Mouse (Mus musculus): ENCODE data around the gene Lpp. TPM values are rescaled to one million over a fixed set of nuclear protein-coding genes. Genes with fewer than 3 reads are reported as not detected.

Gene Lpp
- polyA plus RNA-seq, 1 experiment from 2014 or later, result 20.7 TPM

DNA sequence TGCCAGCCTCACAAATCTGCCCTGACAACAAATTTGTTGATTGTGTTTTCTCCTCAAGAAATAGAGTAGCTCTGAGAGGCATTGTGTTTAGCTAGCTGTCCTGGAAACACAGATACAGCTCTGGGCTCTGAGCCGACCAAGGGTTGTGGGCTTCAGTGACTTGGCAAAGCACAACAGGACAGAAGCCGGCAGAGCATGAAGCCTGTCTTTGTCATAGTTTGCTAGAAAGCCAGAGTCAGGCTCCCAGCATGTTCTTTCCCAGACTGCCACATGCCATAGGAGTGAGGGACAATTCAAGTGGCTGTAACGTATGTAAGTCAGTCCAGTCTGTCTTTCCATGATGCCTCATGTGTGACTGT, 521.1 kb downstream of the Lpp start:
- no peak for ATAC-seq (ENCODE audit: low FRiP score, low read depth)
- Histone ChIP-seq H3K4me2 (replicated peaks) (no peak overlapping the region), H3K9ac (replicated peaks) (no peak overlapping the region)

GRCm38 (mm10) chr16:24915470-24915869, 522.2 kb downstream of the Lpp start:
- Histone ChIP-seq H3K9me3 (no peaks in the 10 kb centered on the region), H3K36me3 (no peaks in the 10 kb centered on the region), H3K4me2 (replicated peaks) (no peak overlapping the region), H3K4me1 (0 out of 2 replicates have a peak, but pooled peaks cover 3% of the 10 kb centered on the region), H3K4me3 (no peak overlapping the region), H3K9ac (replicated peaks) (no peak overlapping the region), H3K27ac (replicated peaks) (no peak overlapping the region), H3K27me3 (no peaks in the 10 kb centered on the region)
- ATAC-seq (ENCODE audit: low FRiP score, low read depth), result no peak
- WGBS, result 92% methylated on average over 4 of the region's 4 CpGs

More for the DNA sequence above, 521.1 kb downstream of the Lpp start:
- no peaks in the 10 kb centered on the region for H3K27me3 ChIP-seq
- 0 out of 2 replicates have a peak, but pooled peaks cover 3% of the 10 kb centered on the region for H3K4me1 ChIP-seq
- no peaks in the 10 kb centered on the region for H3K36me3 ChIP-seq
- no peaks in the 10 kb centered on the region for H3K9me3 ChIP-seq
- WGBS, result 52% methylated on average over 3 of the region's 3 CpGs
- H3K4me3 ChIP-seq, result no peak overlapping the region
- no peak overlapping the region for H3K27ac ChIP-seq (replicated peaks)

- no peaks in the 10 kb centered on the region for H3K36me3 ChIP-seq
- no peak overlapping the region for H3K27ac ChIP-seq (replicated peaks)
- H3K9me3 ChIP-seq, result no peaks in the 10 kb centered on the region
- no peak overlapping the region for H3K9ac ChIP-seq (replicated peaks)
- H3K4me3 ChIP-seq, result no peak overlapping the region
- no peaks in the 10 kb centered on the region for H3K27me3 ChIP-seq
- ATAC-seq (ENCODE audit: low FRiP score, low read depth), result no peak
- H3K4me2 ChIP-seq (replicated peaks), result no peak overlapping the region
- H3K4me1 ChIP-seq, result no peaks in the 10 kb centered on the region
- WGBS, result 24% methylated on average over 11 of the region's 11 CpGs
Measured at GRCm38 (mm10) chr16:24919349-24920012, 526.2 kb downstream of the Lpp start.

- H3K4me3 ChIP-seq, result no peak overlapping the region
Measured at GRCm38 (mm10) chr16:24930070-24930469, 536.8 kb downstream of the Lpp start.

GRCm38 (mm10) chr16:24930621-24931020, 537.3 kb downstream of the Lpp start:
- no peak overlapping the region for H3K27ac ChIP-seq (replicated peaks)
- WGBS, result 73% methylated on average over 5 of the region's 5 CpGs
- no peaks in the 10 kb centered on the region for H3K4me1 ChIP-seq
- no peak overlapping the region for H3K4me3 ChIP-seq
- ATAC-seq (ENCODE audit: low FRiP score, low read depth), result no peak
- H3K36me3 ChIP-seq, result no peaks in the 10 kb centered on the region
- H3K9ac ChIP-seq (replicated peaks), result no peak overlapping the region
- no peaks in the 10 kb centered on the region for H3K9me3 ChIP-seq
- no peaks in the 10 kb centered on the region for H3K27me3 ChIP-seq
- no peak overlapping the region for H3K4me2 ChIP-seq (replicated peaks)

More at GRCm38 (mm10) chr16:24930070-24930469, 536.8 kb downstream of the Lpp start:
- Histone ChIP-seq H3K9me3 (no peaks in the 10 kb centered on the region), H3K4me2 (replicated peaks) (no peak overlapping the region), H3K27me3 (no peaks in the 10 kb centered on the region), H3K9ac (replicated peaks) (no peak overlapping the region), H3K36me3 (no peaks in the 10 kb centered on the region), H3K27ac (replicated peaks) (no peak overlapping the region), H3K4me1 (no peaks in the 10 kb centered on the region)
- ATAC-seq (ENCODE audit: low FRiP score, low read depth), result no peak

DNA sequence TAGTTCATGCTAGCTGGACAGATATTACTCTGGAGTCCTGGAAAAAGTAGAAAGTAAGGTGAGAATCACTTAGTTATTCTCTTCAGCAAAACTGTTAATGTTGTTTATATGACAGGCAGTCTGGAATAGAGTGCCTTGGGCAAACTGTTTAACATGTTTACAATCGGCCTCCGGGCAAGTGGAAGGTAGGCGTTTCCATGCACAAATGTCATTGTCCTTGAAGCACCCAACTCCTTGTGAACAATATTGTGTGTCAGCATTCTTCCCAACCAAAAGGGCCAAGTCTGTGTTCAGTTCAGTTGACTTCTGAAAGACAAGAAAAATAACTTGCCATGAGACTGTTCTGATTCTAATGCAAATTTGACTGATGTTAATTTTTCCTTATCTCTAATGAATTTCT, 539.5 kb downstream of the Lpp start:
- H3K9me3 ChIP-seq, result no peaks in the 10 kb centered on the region
- no peak overlapping the region for H3K9ac ChIP-seq (replicated peaks)
- WGBS, result 87% methylated on average over 3 of the region's 3 CpGs
- H3K4me1 ChIP-seq, result no peaks in the 10 kb centered on the region
- H3K4me3 ChIP-seq, result no peak overlapping the region
- no peaks in the 10 kb centered on the region for H3K27me3 ChIP-seq
- no peak overlapping the region for H3K4me2 ChIP-seq (replicated peaks)
- no peaks in the 10 kb centered on the region for H3K36me3 ChIP-seq
- no peak for ATAC-seq (ENCODE audit: low FRiP score, low read depth)
- no peak overlapping the region for H3K27ac ChIP-seq (replicated peaks)

DNA sequence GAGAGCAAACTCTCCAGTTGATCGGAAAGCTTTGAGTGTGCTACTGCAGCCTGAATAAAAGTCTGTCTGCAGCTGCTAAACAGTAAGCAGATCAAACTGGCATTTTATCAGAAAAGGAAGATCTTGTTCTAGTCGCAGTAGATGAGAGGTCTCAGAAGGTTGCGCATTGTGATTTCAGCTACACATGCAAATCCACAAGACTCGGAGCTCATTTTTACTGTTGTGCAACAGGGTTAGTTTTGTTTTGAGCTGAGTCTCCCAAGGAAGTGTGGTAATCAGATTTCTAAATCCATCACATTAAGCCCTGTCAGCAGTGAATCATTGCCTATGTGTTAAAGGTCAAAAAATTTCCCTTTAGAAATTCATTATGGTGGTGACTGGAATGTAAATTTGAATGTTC, 540.4 kb downstream of the Lpp start:
- ATAC-seq (ENCODE audit: low FRiP score, low read depth), result no peak
- Histone ChIP-seq H3K36me3 (no peaks in the 10 kb centered on the region), H3K27me3 (no peaks in the 10 kb centered on the region), H3K27ac (replicated peaks) (no peak overlapping the region), H3K4me3 (no peak overlapping the region), H3K9me3 (no peaks in the 10 kb centered on the region), H3K4me1 (no peaks in the 10 kb centered on the region), H3K4me2 (replicated peaks) (no peak overlapping the region), H3K9ac (replicated peaks) (no peak overlapping the region)
- 81% methylated on average over 4 of the region's 4 CpGs for WGBS

DNA sequence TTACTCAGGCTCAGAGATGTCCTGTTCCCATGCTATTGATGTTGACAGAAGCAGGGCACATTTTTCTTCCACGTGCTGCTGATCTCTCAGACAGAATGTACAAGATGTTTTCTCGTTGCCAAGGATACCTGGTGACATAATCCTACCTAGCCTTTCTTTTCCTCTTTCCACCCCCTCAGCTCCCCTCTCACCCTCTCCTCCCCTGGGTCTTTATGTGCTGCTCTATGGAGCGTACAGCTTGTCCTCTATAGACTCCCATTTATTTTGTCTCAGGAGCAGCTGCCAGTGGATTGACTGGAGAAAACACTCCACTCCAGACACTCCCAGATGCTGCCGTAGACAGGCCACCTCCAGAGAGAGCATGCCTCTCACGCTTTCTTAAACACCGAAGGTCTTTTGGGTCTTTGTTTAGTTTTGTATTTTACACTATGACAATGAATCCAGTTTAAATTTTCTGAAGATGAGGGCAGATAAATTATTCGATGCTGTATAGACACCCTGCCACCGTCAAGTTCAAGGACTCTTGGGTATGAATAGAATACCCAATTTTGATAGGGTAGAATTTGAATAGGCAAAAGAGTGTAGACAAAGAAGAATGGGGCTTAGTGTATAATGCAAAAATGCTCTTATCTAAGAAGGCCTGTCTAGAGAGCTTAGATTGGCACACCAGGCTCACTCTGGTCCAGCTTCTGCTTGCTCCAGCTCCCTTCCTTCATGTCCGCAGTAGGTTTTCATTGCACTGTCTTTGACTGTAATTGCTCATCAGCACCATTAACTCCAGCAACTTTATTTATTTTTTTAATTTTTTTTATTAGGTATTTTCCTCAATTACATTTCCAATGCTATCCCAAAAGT, 548.2 kb downstream of the Lpp start:
- H3K4me2 ChIP-seq (replicated peaks), result 0 out of 2 replicates have a peak overlapping the region, but pooled peaks have one; percentile 1
- H3K4me3 ChIP-seq, result no peak overlapping the region
- H3K36me3 ChIP-seq, result no peaks in the 10 kb centered on the region
- 0 out of 2 replicates have a peak, but pooled peaks cover 6% of the 10 kb centered on the region for H3K27me3 ChIP-seq
- peak overlapping the region; percentile 39 for H3K27ac ChIP-seq (replicated peaks)
- no peaks in the 10 kb centered on the region for H3K9me3 ChIP-seq
- peaks cover 14% of the 10 kb centered on the region for H3K4me1 ChIP-seq
- no peak overlapping the region for H3K9ac ChIP-seq (replicated peaks)
- WGBS, result 28% methylated on average over 9 of the region's 9 CpGs
- peak; percentile 91 for ATAC-seq (ENCODE audit: low FRiP score, low read depth)

DNA sequence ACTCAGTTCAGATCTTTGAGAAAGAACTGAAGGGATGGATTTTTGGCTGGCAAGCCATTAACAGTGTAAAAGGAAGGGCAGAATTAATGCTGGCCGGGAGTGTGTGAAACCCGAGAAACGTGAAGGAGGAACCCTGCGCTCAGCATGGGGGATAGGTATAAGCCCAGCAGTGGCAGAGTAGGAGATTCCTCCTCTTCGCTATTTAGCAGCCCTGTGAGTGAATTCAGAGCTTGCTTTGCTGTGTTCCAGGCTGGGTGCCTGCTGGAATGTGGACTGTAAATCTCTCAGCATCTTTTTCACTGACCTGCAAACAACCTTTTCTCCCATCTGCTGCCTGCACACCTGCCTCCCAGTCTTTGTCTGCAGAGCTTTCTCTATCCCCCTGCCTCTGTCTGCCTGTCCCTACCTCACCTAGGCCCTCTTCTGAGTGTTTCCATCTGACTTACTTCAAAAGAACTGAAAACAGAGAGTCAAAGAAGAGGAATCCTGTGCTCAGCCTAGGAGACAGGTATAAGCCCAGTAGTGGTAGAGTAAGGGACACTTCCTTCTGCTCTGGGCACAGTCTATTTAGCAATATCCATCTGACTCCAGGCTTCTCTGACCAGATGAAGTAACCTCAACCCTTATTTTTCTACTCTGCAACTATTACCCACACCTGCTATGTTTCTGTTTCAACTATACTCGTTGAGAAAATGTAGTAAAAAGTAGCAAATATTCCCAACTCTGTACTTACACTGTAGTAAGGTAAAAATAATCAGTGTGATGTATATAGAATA, 550.4 kb downstream of the Lpp start:
- 0 out of 2 replicates have a peak, but pooled peaks cover 6% of the 10 kb centered on the region for H3K27me3 ChIP-seq
- WGBS, result 33% methylated on average over 6 of the region's 6 CpGs
- peaks cover 14% of the 10 kb centered on the region for H3K4me1 ChIP-seq
- no peak overlapping the region for H3K27ac ChIP-seq (replicated peaks)
- no peak overlapping the region for H3K4me3 ChIP-seq
- no peak for ATAC-seq (ENCODE audit: low FRiP score, low read depth)
- no peaks in the 10 kb centered on the region for H3K36me3 ChIP-seq
- no peak overlapping the region for H3K4me2 ChIP-seq (replicated peaks)
- H3K9ac ChIP-seq (replicated peaks), result no peak overlapping the region
- no peaks in the 10 kb centered on the region for H3K9me3 ChIP-seq

DNA sequence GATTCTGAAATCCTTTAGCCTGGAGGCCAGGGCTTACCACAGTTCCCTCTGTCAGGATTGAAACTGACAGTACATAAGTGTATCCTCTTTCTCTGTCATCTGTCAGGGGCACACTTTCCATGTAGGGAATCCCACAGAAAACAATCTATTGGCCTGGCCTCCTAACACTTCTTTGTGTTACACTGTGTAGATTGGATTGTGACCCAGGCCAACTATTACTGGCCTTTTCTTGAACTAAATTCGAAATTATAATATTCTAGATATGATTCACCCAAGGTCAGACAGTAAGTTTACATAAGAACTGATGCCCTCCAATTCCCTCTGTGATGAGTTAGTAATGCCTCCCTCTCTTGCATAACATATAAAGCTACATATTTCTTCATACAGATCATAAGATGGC, 553.0 kb downstream of the Lpp start:
- no peak for ATAC-seq (ENCODE audit: low FRiP score, low read depth)

DNA sequence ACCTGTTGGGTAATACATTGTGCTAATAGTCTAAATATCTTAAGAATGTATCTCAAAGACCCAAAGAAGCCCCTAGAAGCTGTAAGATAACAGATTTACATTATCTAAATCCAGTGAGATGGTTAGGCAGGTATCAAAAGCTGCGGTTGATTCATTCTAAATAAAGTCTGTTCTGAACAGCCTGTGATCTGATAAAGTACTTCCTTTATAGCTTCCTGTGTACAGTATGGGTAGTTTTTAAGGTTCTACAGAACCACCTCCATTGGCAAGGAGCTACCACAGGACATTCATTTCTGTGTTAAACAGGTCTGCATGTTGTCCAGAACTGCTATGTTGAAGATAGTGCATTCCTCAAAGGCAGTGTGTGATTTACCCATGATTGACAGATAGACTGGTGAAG, 554.2 kb downstream of the Lpp start:
- 96% methylated on average over 1 of the region's 1 CpGs for WGBS
- H3K4me2 ChIP-seq (replicated peaks), result no peak overlapping the region
- H3K36me3 ChIP-seq, result no peaks in the 10 kb centered on the region
- 0 out of 2 replicates have a peak, but pooled peaks cover 6% of the 10 kb centered on the region for H3K27me3 ChIP-seq
- H3K27ac ChIP-seq (replicated peaks), result no peak overlapping the region
- H3K4me3 ChIP-seq, result no peak overlapping the region
- H3K9me3 ChIP-seq, result no peaks in the 10 kb centered on the region
- ATAC-seq (ENCODE audit: low FRiP score, low read depth), result no peak
- no peak overlapping the region for H3K9ac ChIP-seq (replicated peaks)
- H3K4me1 ChIP-seq, result peaks cover 13% of the 10 kb centered on the region

More for the DNA sequence above, 553.0 kb downstream of the Lpp start:
- Histone ChIP-seq H3K9ac (replicated peaks) (no peak overlapping the region), H3K36me3 (no peaks in the 10 kb centered on the region), H3K4me1 (peaks cover 18% of the 10 kb centered on the region), H3K4me2 (replicated peaks) (no peak overlapping the region), H3K4me3 (no peak overlapping the region), H3K27ac (replicated peaks) (no peak overlapping the region), H3K27me3 (0 out of 2 replicates have a peak, but pooled peaks cover 6% of the 10 kb centered on the region), H3K9me3 (no peaks in the 10 kb centered on the region)
- 86% methylated on average over 1 of the region's 1 CpGs for WGBS
